Mouse (Mus musculus) liver, embryonic 13.5 days (tissue): ENCODE measurements around the gene Plcb3. TPM values are rescaled to one million over a fixed set of nuclear protein-coding genes. Genes with fewer than 3 reads are reported as not detected.

Experiments used
- ATAC-seq: fragments of 200-750 bp; cut with Nextera tagmentation; 2 replicates; pipeline ENCODE4 v1.8.0; 2017; ENCODE audit warnings: low read depth, mild to moderate bottlenecking, moderate number of reproducible peaks, moderate library complexity
- DNase-seq: peaks from one replicate; pipeline ENCODE4 v3.0.0; 2022
- H3K27ac ChIP-seq: fragments of 300-500 bp; sonication (generic); 2 replicates; pipeline ENCODE4 v1.5.1; 2015; ENCODE audit warnings: moderate library complexity, mild to moderate bottlenecking, inconsistent platforms
- H3K27me3 ChIP-seq: fragments of 300-500 bp; sonication (generic); 2 replicates; pipeline ENCODE4 v1.6.1; 2015; ENCODE audit warnings: mild to moderate bottlenecking, inconsistent platforms
- H3K36me3 ChIP-seq: fragments of 300-500 bp; sonication (generic); 2 replicates; pipeline ENCODE4 v1.6.1; 2015; ENCODE audit warnings: mild to moderate bottlenecking, inconsistent platforms
- H3K4me1 ChIP-seq: fragments of 300-500 bp; sonication (generic); replicated peaks from 2 replicates; pipeline ENCODE4 v1.6.1; 2015; ENCODE audit warnings: inconsistent platforms
- H3K4me2 ChIP-seq: fragments of 300-500 bp; sonication (generic); 2 replicates; pipeline ENCODE4 v1.6.1; 2015; ENCODE audit warnings: inconsistent platforms, mild to moderate bottlenecking, moderate library complexity
- H3K4me3 ChIP-seq: fragments of 300-500 bp; sonication (generic); replicated peaks from 2 replicates; pipeline ENCODE4 v1.5.1; 2015; ENCODE audit warnings: mild to moderate bottlenecking, inconsistent platforms
- H3K9ac ChIP-seq: fragments of 300-500 bp; sonication (generic); 2 replicates; pipeline ENCODE4 v1.6.1; 2015; ENCODE audit warnings: mild to moderate bottlenecking, inconsistent platforms
- H3K9me3 ChIP-seq: fragments of 300-500 bp; sonication (generic); replicated peaks from 2 replicates; pipeline ENCODE4 v1.6.1; 2016; ENCODE audit warnings: inconsistent platforms
- WGBS: fragments of 180-500 bp; shearing (Covaris S2); methylation state at CpG from one replicate; pipeline ENCODE4 v1.1.7; 2015; ENCODE audit not compliant: insufficient replicate concordance; 5-methylcytosine and 5-hydroxymethylcytosine counted together
- polyA plus RNA-seq: library from polyadenylated mRNA; unstranded; fragments of >200 nt; fragmentation: Nextera tagmentation; extraction: Ambion mirVana; gene quantifications from 2 replicates; pipeline ENCODE4 v1.2.1, GENCODE M21; 2015

Gene Plcb3
- polyA plus RNA-seq, 1 experiment from 2014 or later, result 5.6 TPM

- DNase-seq (no peak), ATAC-seq (no peak)
- no peaks in the 10 kb centered on the region for H3K27me3 ChIP-seq
- no peak overlapping the region for H3K4me2 ChIP-seq
- 82% methylated on average over 10 of the region's 10 CpGs for WGBS
- H3K4me1 ChIP-seq, result peaks cover 20% of the 10 kb centered on the region
- H3K27ac ChIP-seq, result no peak overlapping the region
- no peak overlapping the region for H3K4me3 ChIP-seq
- peaks cover 45% of the 10 kb centered on the region for H3K36me3 ChIP-seq
- H3K9ac ChIP-seq, result no peak overlapping the region
- no peaks in the 10 kb centered on the region for H3K9me3 ChIP-seq
Measured at GRCm38 (mm10) chr19:6956461-6956860, 19.8 kb downstream of the Plcb3 start.

GRCm38 (mm10) chr19:6955424-6955823, 20.8 kb downstream of the Plcb3 start:
- ATAC-seq, result no peak
- Histone ChIP-seq H3K9me3 (no peaks in the 10 kb centered on the region), H3K4me2 (no peak overlapping the region), H3K9ac (no peak overlapping the region), H3K4me1 (peaks cover 25% of the 10 kb centered on the region), H3K4me3 (no peak overlapping the region), H3K36me3 (peaks cover 39% of the 10 kb centered on the region), H3K27me3 (no peaks in the 10 kb centered on the region), H3K27ac (no peak overlapping the region)
- WGBS, result 79% methylated on average over 7 of the region's 7 CpGs
- DNase-seq, result no peak

- Histone ChIP-seq H3K4me2 (no peak overlapping the region), H3K27me3 (no peaks in the 10 kb centered on the region), H3K36me3 (peaks cover 29% of the 10 kb centered on the region), H3K4me1 (peaks cover 39% of the 10 kb centered on the region), H3K9ac (no peak overlapping the region), H3K4me3 (no peak overlapping the region), H3K27ac (no peak overlapping the region), H3K9me3 (no peaks in the 10 kb centered on the region)
- ATAC-seq, result no peak
- DNase-seq, result no peak
- 75% methylated on average over 9 of the region's 9 CpGs for WGBS
Measured at GRCm38 (mm10) chr19:6954046-6954445, 22.2 kb downstream of the Plcb3 start.

GRCm38 (mm10) chr19:6952712-6953037, 23.6 kb downstream of the Plcb3 start:
- peak overlapping the region; percentile 74 for H3K4me3 ChIP-seq
- peaks cover 17% of the 10 kb centered on the region for H3K36me3 ChIP-seq
- peaks cover 51% of the 10 kb centered on the region for H3K4me1 ChIP-seq
- DNase-seq, result no peak
- H3K9ac ChIP-seq, result peak overlapping the region; percentile 82
- H3K27ac ChIP-seq, result peak overlapping the region; percentile 93
- H3K27me3 ChIP-seq, result no peaks in the 10 kb centered on the region
- peak overlapping the region; percentile 92 for H3K4me2 ChIP-seq
- H3K9me3 ChIP-seq, result no peaks in the 10 kb centered on the region
- WGBS, result 0% methylated on average over 3 of the region's 3 CpGs
- ATAC-seq, result 0 out of 2 replicates have a peak, but pooled peaks have one; percentile 3

- Histone ChIP-seq H3K9me3 (no peaks in the 10 kb centered on the region), H3K4me1 (peaks cover 51% of the 10 kb centered on the region), H3K27ac (peak overlapping the region; percentile 93), H3K27me3 (no peaks in the 10 kb centered on the region), H3K36me3 (peaks cover 14% of the 10 kb centered on the region), H3K9ac (peak overlapping the region; percentile 82), H3K4me2 (peak overlapping the region; percentile 92), H3K4me3 (peak overlapping the region; percentile 74)
- 3% methylated on average over 31 of the region's 31 CpGs for WGBS
- DNase-seq (peak; percentile 54), ATAC-seq (peak; percentile 45)
Measured at GRCm38 (mm10) chr19:6951994-6952711, 24.1 kb downstream of the Plcb3 start.

DNA sequence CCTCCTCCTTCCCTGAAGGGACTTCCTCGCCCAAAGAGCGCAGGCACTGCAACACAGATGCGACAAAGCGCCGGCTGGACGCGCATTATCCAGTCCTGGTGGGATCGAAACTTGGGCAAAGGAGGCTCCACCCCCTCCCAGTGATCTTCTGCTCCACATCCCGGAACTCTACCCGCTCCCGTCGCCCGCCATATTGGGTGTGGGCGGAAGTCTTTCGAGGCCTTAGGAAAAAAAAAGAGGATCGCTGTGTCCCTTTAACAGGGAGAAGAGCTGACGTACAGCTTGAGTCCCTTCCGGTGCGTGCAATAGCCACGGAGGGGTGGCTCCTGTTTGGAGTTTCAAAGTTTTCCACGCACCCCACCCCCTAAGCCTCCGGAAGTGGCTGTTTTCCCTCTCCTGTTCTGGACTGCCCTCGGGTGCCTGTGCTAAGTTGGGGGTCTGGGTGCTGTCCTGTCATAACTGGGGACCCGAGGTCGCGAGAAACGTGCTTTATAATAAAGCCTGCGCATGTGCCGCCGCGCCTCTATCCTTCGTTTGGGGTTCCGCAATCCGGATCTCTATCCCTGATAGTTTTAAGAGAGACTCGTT, 24.8 kb downstream of the Plcb3 start:
- H3K9me3 ChIP-seq, result no peaks in the 10 kb centered on the region
- peak; percentile 74 for ATAC-seq
- peak overlapping the region; percentile 92 for H3K4me2 ChIP-seq
- peak overlapping the region; percentile 93 for H3K27ac ChIP-seq
- H3K9ac ChIP-seq, result peak overlapping the region; percentile 82
- under 1% methylated on average over 35 of the region's 35 CpGs for WGBS
- H3K4me3 ChIP-seq, result peak overlapping the region; percentile 74
- no peaks in the 10 kb centered on the region for H3K27me3 ChIP-seq
- peak; percentile 84 for DNase-seq
- H3K36me3 ChIP-seq, result peaks cover 14% of the 10 kb centered on the region
- H3K4me1 ChIP-seq, result peaks cover 51% of the 10 kb centered on the region

- H3K4me2 ChIP-seq, result peak overlapping the region; percentile 92
- H3K27ac ChIP-seq, result peak overlapping the region; percentile 93
- H3K9me3 ChIP-seq, result no peaks in the 10 kb centered on the region
- peaks cover 51% of the 10 kb centered on the region for H3K4me1 ChIP-seq
- no peaks in the 10 kb centered on the region for H3K27me3 ChIP-seq
- WGBS, result under 1% methylated on average over 28 of the region's 28 CpGs
- DNase-seq (peak; percentile 43), ATAC-seq (peak; percentile 39)
- peaks cover 14% of the 10 kb centered on the region for H3K36me3 ChIP-seq
- peak overlapping the region; percentile 74 for H3K4me3 ChIP-seq
- H3K9ac ChIP-seq, result peak overlapping the region; percentile 82
Measured at GRCm38 (mm10) chr19:6950613-6951153, 25.6 kb downstream of the Plcb3 start.

DNA sequence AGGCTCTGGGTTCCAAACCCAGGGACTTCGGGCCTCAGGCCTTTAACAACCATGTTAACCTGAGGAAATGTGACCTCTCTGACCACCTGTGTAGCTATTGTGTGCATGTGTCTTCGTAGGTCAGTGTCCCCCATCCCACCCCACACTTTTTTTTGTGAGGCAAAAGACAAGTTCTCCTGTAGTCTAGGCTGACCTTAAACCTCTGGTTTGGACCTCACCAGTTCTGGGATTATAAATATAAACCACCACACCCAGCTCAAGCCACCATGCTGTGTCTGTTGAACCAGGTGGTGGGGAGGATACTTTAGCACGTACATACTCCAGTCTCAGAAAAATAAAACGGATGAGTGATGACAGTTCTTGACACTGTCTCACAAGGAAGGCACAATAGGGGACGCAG, 26.3 kb downstream of the Plcb3 start:
- H3K36me3 ChIP-seq, result peaks cover 12% of the 10 kb centered on the region
- H3K4me3 ChIP-seq, result peak overlapping the region; percentile 74
- DNase-seq, result no peak
- peaks cover 55% of the 10 kb centered on the region for H3K4me1 ChIP-seq
- no peaks in the 10 kb centered on the region for H3K27me3 ChIP-seq
- no peak for ATAC-seq
- peak overlapping the region; percentile 82 for H3K9ac ChIP-seq
- peak overlapping the region; percentile 92 for H3K4me2 ChIP-seq
- H3K27ac ChIP-seq, result peak overlapping the region; percentile 93
- 65% methylated on average over 5 of the region's 5 CpGs for WGBS
- H3K9me3 ChIP-seq, result no peaks in the 10 kb centered on the region

- no peak for DNase-seq
- no peak for ATAC-seq
- H3K9me3 ChIP-seq, result no peaks in the 10 kb centered on the region
- 80% methylated on average over 5 of the region's 5 CpGs for WGBS
- peak overlapping the region; percentile 92 for H3K4me2 ChIP-seq
- H3K4me1 ChIP-seq, result peaks cover 55% of the 10 kb centered on the region
- H3K27ac ChIP-seq, result no peak overlapping the region
- H3K9ac ChIP-seq, result peak overlapping the region; percentile 3; the same call in 1 of the 2 replicates
- H3K4me3 ChIP-seq, result 0 out of 2 replicates have a peak overlapping the region, but pooled peaks have one; percentile 74
- peaks cover 13% of the 10 kb centered on the region for H3K36me3 ChIP-seq
- no peaks in the 10 kb centered on the region for H3K27me3 ChIP-seq
Measured at GRCm38 (mm10) chr19:6949532-6949931, 26.7 kb downstream of the Plcb3 start.

DNA sequence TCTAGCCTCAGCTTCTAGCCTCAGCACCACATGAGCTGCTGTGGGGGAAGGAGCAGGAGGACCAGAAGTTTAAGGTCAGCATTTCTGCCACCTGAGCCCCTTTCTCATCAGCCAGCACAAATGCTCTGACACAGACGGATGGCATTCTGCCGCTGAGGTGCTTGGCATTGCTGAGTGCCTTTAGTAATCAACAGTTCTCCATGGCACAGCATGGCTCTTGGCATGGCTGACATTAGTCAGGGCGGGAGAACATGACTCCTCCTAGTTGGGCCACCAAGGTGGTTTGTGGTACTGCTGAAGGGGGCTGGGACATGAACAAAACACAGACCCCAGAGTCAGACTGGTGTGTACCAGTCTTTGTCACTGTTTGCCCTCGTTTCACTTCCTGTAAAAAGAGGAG, 28.1 kb downstream of the Plcb3 start:
- H3K27ac ChIP-seq, result no peak overlapping the region
- H3K36me3 ChIP-seq, result peaks cover 13% of the 10 kb centered on the region; the same call in 1 of the 2 replicates
- WGBS, result 70% methylated on average over 4 of the region's 4 CpGs
- H3K4me2 ChIP-seq, result no peak overlapping the region
- H3K9me3 ChIP-seq, result no peaks in the 10 kb centered on the region
- ATAC-seq (no peak), DNase-seq (no peak)
- no peak overlapping the region for H3K4me3 ChIP-seq
- no peaks in the 10 kb centered on the region for H3K27me3 ChIP-seq
- H3K9ac ChIP-seq, result no peak overlapping the region
- peaks cover 57% of the 10 kb centered on the region for H3K4me1 ChIP-seq

DNA sequence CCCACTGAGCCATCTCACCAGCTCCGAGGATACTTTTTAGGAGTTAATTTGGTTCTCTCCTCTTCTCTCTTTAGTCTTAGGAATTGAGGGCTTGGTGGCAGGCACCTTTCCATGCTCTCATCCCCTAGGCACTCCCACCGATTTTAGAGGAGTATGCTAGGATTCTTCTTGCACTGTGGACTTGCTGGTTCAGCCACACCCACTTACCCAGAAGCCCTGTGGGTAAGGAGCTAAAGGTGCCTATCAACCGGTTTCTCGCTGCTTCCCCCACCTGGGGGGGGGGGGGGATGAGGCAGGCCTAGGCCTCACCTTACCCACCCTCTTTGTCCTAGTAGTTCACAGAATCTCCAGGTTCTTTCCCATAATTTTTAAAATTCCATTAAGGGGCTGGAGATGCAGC, 28.5 kb downstream of the Plcb3 start:
- no peak for DNase-seq
- Histone ChIP-seq H3K27me3 (no peaks in the 10 kb centered on the region), H3K9me3 (no peaks in the 10 kb centered on the region), H3K36me3 (peaks cover 13% of the 10 kb centered on the region; the same call in 1 of the 2 replicates), H3K4me3 (no peak overlapping the region), H3K4me2 (no peak overlapping the region), H3K27ac (no peak overlapping the region), H3K9ac (no peak overlapping the region), H3K4me1 (peaks cover 57% of the 10 kb centered on the region)
- ATAC-seq, result no peak
- 51% methylated on average over 4 of the region's 4 CpGs for WGBS
